Mouse (Mus musculus) WW6 (cell line): ENCODE results near the gene Padi6.

Experiments used
- DNase-seq: peaks from one replicate; pipeline ENCODE4 v3.0.0-alpha.2; 2013; ENCODE audit warnings: low read depth, low spot score

The Padi6 gene

GRCm38 (mm10) chr4:140708297-140708927 is 34.0 kb downstream of the Padi6 start:
- DNase-seq, result no peak

- no peak for DNase-seq
Observed at GRCm38 (mm10) chr4:140707615-140708014, 34.8 kb downstream of the Padi6 start.

GRCm38 (mm10) chr4:140704166-140704565 is 38.3 kb downstream of the Padi6 start:
- no peak for DNase-seq

- no peak for DNase-seq
Observed at GRCm38 (mm10) chr4:140703636-140704035, 38.8 kb downstream of the Padi6 start.

- no peak for DNase-seq
Observed at GRCm38 (mm10) chr4:140702611-140703327, 39.7 kb downstream of the Padi6 start.

GRCm38 (mm10) chr4:140701716-140702561 is 40.5 kb downstream of the Padi6 start:
- DNase-seq, result no peak

- no peak for DNase-seq
Observed at GRCm38 (mm10) chr4:140701049-140701715, 41.3 kb downstream of the Padi6 start.

- DNase-seq, result no peak
Observed at GRCm38 (mm10) chr4:140700269-140701018, 42.0 kb downstream of the Padi6 start, which contains the start of gene Rcc2. Gene Rcc2, plus strand, starts transcription at chr4:140700541.

GRCm38 (mm10) chr4:140699441-140700127 is 42.9 kb downstream of the Padi6 start:
- DNase-seq, result no peak

GRCm38 (mm10) chr4:140695675-140696585 is 46.5 kb downstream of the Padi6 start:
- DNase-seq, result no peak

- DNase-seq, result no peak
Observed at GRCm38 (mm10) chr4:140695146-140695545, 47.3 kb downstream of the Padi6 start.

- no peak for DNase-seq
Observed at GRCm38 (mm10) chr4:140694551-140695060, 47.8 kb downstream of the Padi6 start.

GRCm38 (mm10) chr4:140693513-140693912 is 48.9 kb downstream of the Padi6 start:
- DNase-seq, result no peak

- no peak for DNase-seq
Observed at GRCm38 (mm10) chr4:140691481-140691880, 51.0 kb downstream of the Padi6 start.

GRCm38 (mm10) chr4:140689873-140690655 is 52.4 kb downstream of the Padi6 start:
- DNase-seq, result no peak

GRCm38 (mm10) chr4:140688826-140689425 is 53.5 kb downstream of the Padi6 start:
- DNase-seq, result no peak

- no peak for DNase-seq
Observed at GRCm38 (mm10) chr4:140688044-140688825, 54.2 kb downstream of the Padi6 start.
